Mouse (Mus musculus): Measurements from ENCODE around the gene Gtf2f2. TPM values are rescaled to one million over a fixed set of nuclear protein-coding genes. Genes with fewer than 3 reads are reported as not detected.

The Gtf2f2 gene
- polyA plus RNA-seq, 1 experiment from 2014 or later = 55.7 TPM

GRCm38 (mm10) chr14:75848482-75848881 lies 162.2 kb downstream of the Gtf2f2 start:
- Histone ChIP-seq H3K4me3 (no peak overlapping the region), H3K27ac (replicated peaks) (no peak overlapping the region), H3K9me3 (no peaks in the 10 kb centered on the region), H3K36me3 (replicated peaks) (peaks cover 73% of the 10 kb centered on the region), H3K27me3 (replicated peaks; ENCODE audit: low read depth, poor library complexity, severe bottlenecking) (no peaks in the 10 kb centered on the region), H3K4me1 (peaks cover 27% of the 10 kb centered on the region)
- 91% methylated on average over 5 of the region's 5 CpGs for WGBS
- no peak for DNase-seq (ENCODE audit: low spot score)

DNA sequence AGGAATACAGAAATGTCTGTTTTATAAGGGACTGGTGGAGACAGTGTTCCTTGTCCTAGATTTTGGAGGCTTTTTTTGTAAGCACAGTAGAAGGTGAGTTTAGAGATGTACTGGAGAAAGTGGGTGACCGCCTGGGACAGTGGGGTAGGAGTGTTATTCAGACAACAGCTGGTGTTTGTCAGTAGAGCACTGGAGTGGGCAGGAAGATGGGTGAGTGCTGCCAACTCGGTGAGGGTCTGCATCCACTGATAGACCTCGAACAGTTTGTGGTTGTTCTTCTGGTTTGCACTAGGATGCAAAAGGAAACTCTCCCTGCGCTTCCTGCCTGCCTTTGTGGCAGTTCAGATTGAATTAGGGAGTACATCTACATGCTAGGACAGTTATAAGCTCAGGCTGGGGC lies 163.0 kb downstream of the Gtf2f2 start:
- Histone ChIP-seq H3K4me3 (peak overlapping the region; percentile 27; the same call in 1 of the 2 replicates), H3K9me3 (no peaks in the 10 kb centered on the region), H3K27me3 (replicated peaks; ENCODE audit: low read depth, poor library complexity, severe bottlenecking) (no peaks in the 10 kb centered on the region), H3K36me3 (replicated peaks) (peaks cover 65% of the 10 kb centered on the region), H3K4me1 (peaks cover 27% of the 10 kb centered on the region), H3K27ac (replicated peaks) (no peak overlapping the region)
- 87% methylated on average over 4 of the region's 4 CpGs for WGBS
- DNase-seq (ENCODE audit: low spot score) = no peak

Other genes with a start within 250 kb of the Gtf2f2 start
- gene Slc25a30, start 223.8 kb downstream of the Gtf2f2 start, polyA plus RNA-seq (2016; fragmentation: Nextera tagmentation; extraction: Ambion mirVana) = 7.0 and 7.1 TPM in 2 replicates
- 832 and 862 TPM in 2 replicates for gene Tpt1, start 165.8 kb downstream of the Gtf2f2 start, polyA plus RNA-seq (2016; fragmentation: Nextera tagmentation; extraction: Ambion mirVana)
- gene Kctd4, start 55.9 kb downstream of the Gtf2f2 start, polyA plus RNA-seq (2016; fragmentation: Nextera tagmentation; extraction: Ambion mirVana) = 0.67 and 0.84 TPM in 2 replicates
- 15.6 and 16.1 TPM in 2 replicates for gene Gpalpp1, start 99.9 kb upstream of the Gtf2f2 start, polyA plus RNA-seq (2016; fragmentation: Nextera tagmentation; extraction: Ambion mirVana)
- 19.4 and 21.0 TPM in 2 replicates for gene Nufip1, start 100.0 kb upstream of the Gtf2f2 start, polyA plus RNA-seq (2016; fragmentation: Nextera tagmentation; extraction: Ambion mirVana)